Mouse (Mus musculus) ES-Bruce4 (cell line): ENCODE measurements around the gene Slc26a9.

Source experiments
- CTCF ChIP-seq: IDR thresholded peaks from one replicate; pipeline ENCODE4 v1.8.1; 2011; ENCODE audit warnings: low read depth, low read length
- EP300 ChIP-seq: IDR thresholded peaks from 2 replicates; pipeline ENCODE4 v1.6.1; 2011; ENCODE audit warnings: low read depth, low read length; ENCODE audit not compliant: insufficient read depth
- POLR2A ChIP-seq: IDR thresholded peaks from one replicate; pipeline ENCODE4 v1.8.1; 2011; ENCODE audit warnings: low read length; ENCODE audit not compliant: insufficient read depth

DNA sequence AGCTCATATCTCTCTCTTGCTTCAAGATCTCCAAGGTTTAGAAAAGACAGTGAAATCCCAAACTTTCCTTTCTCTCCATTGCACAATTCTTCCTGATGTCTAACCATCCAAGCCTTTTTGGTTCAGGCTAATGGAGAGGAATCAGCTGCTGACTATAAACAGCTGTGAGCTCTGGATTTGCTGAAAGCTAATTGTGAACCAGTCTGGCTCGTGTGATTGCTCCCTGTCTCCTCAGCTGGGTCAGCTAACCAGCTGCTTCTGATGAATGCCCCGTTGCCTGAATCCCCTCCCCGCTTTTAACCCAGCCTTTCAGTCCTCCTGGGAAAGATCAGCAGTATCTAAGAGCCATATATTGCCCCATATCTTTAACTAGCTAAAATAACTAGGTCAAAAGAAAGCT, 50.8 kb downstream of the Slc26a9 start:
- TF ChIP-seq POLR2A: no peak
- TF ChIP-seq CTCF: no peak
- no peak for TF ChIP-seq EP300
